Comparison of ENCODE assay signal across 8 mouse cellular contexts in genomic region chr9:56075901-56076620, GRCm38 (mm10). TPM values are rescaled to one million over a fixed set of nuclear protein-coding genes. Genes with fewer than 3 reads are reported as not detected.
DNase-seq lines count a peak whose midpoint lies in the region; ATAC-seq and TF ChIP-seq lines count a peak whose summit lies in the region.

No protein-coding gene starts in this region.

- H3K79me2 ChIP-seq in heart, adult 2 months (replicated peaks; ENCODE audit: control insufficient read depth, insufficient read depth, low read length), result no peaks in the 10 kb centered on the region

- DNase-seq in layer of hippocampus, postnatal 10 days (ENCODE audit: low spot score in 2 of 2), result peak; percentile 33
- no peak for DNase-seq in layer of hippocampus, adult 18-20 months (ENCODE audit: low spot score in 2 of 2)
- DNase-seq in heart, adult 2 months, result peak; percentile 42 to 55
- DNase-seq in kidney, adult 18-20 months, result peak; percentile 25
- peak; percentile 62 for DNase-seq in lung, postnatal 0 days (ENCODE audit: low spot score)
- DNase-seq in spleen, adult 18-20 months, result peak; percentile 49 to 51
- DNase-seq in cerebellum, adult 9-11 months, result no peak
- DNase-seq in urinary bladder, postnatal 36 days (ENCODE audit: low spot score in 2 of 2), result no peak

- H3K4me3 ChIP-seq in heart, adult 2 months, result no peak overlapping the region
- no peak overlapping the region for H3K4me3 ChIP-seq in lung, postnatal 0 days (ENCODE audit: low read depth, low read length)

- no peak overlapping the region for H3K9ac ChIP-seq in heart, adult 2 months (ENCODE audit: low read depth, low read length)
- no peak overlapping the region for H3K9ac ChIP-seq in lung, postnatal 0 days (replicated peaks; ENCODE audit: low read depth)

- no peak overlapping the region for H3K4me2 ChIP-seq in lung, postnatal 0 days (replicated peaks; ENCODE audit: low read depth, low read length)

- H3K36me3 ChIP-seq in heart, adult 2 months (ENCODE audit: control insufficient read depth, insufficient read depth, low read length), result no peaks in the 10 kb centered on the region
- H3K36me3 ChIP-seq in lung, postnatal 0 days (ENCODE audit: insufficient read depth, low read length), result no peaks in the 10 kb centered on the region

- peaks cover 4% of the 10 kb centered on the region for H3K4me1 ChIP-seq in heart, adult 2 months (ENCODE audit: control insufficient read depth, insufficient read depth, low read length)
- H3K4me1 ChIP-seq in lung, postnatal 0 days (ENCODE audit: insufficient read depth, low read depth, low read length), result peaks cover 4% of the 10 kb centered on the region; the same call in 1 of the 2 replicates

- intact Hi-C loops in heart, adult 2 months (cut with DNase I), result no loop called here

- no peak for TF ChIP-seq POLR2A in heart, adult 2 months (IDR thresholded peaks at IDR 0.05; ENCODE audit: insufficient read depth, low read depth, low read length)

- TF ChIP-seq CTCF in heart, adult 2 months (IDR thresholded peaks at IDR 0.05), result no peak
- TF ChIP-seq CTCF in lung, postnatal 0 days (IDR thresholded peaks at IDR 0.05), result no peak

- H3K27ac ChIP-seq in heart, adult 2 months, result peak overlapping the region; percentile 56
- H3K27ac ChIP-seq in lung, postnatal 0 days (ENCODE audit: low read length), result peak overlapping the region; percentile 64

- TF ChIP-seq EP300 in heart, adult 2 months (IDR thresholded peaks at IDR 0.05; ENCODE audit: insufficient read depth, low read depth, low read length), result no peak
- TF ChIP-seq EP300 in lung, postnatal 0 days (IDR thresholded peaks at IDR 0.05), result no peak

- no peaks in the 10 kb centered on the region for H3K9me3 ChIP-seq in lung, postnatal 0 days (ENCODE audit: low read length)

- peak; percentile 53 for ATAC-seq in lung, postnatal 0 days

- no peaks in the 10 kb centered on the region for H3K27me3 ChIP-seq in heart, adult 2 months (ENCODE audit: control insufficient read depth, insufficient read depth, low read length)
- H3K27me3 ChIP-seq in lung, postnatal 0 days (replicated peaks; ENCODE audit: insufficient read depth, low read length), result no peaks in the 10 kb centered on the region

- 42% methylated on average over 7 of the region's 7 CpGs for WGBS in heart, adult 2 months
- WGBS in lung, postnatal 0 days, result 21% methylated on average over 7 of the region's 7 CpGs

RNA-seq across cellular contexts. Expression of gene Pstpip1, which starts 13.7 kb away (rescaled TPM):
- total RNA-seq in layer of hippocampus, postnatal 10 days (2021), result 1 to 10 TPM; 2.1 to 2.9 TPM
- total RNA-seq in layer of hippocampus, adult 18-20 months (2021), result 1 to 10 TPM; 2.6 to 3.0 TPM
- total RNA-seq in heart, adult 2 months (2021), result 1 to 10 TPM; 1.5 TPM
- polyA plus RNA-seq in heart, adult 2 months (2012; rRNA removed), result 2.8 and 4.0 TPM in 2 replicates
- polyA plus RNA-seq in lung, postnatal 0 days (2015; fragmentation: Nextera tagmentation; extraction: Ambion mirVana), result 2.3 and 2.8 TPM in 2 replicates

RNA-seq across cellular contexts. Expression of gene Rcn2, which starts 34.4 kb away (rescaled TPM):
- total RNA-seq in layer of hippocampus, postnatal 10 days (2021), result 100 to 1,000 TPM; 121 to 125 TPM
- total RNA-seq in layer of hippocampus, adult 18-20 months (2021), result 10 to 100 TPM; 96.5 to 97.5 TPM
- total RNA-seq in heart, adult 2 months (2021), result 10 to 100 TPM; 31.0 to 31.9 TPM
- 17.1 and 32.4 TPM in 2 replicates for polyA plus RNA-seq in heart, adult 2 months (2012; rRNA removed)
- 150 and 156 TPM in 2 replicates for polyA plus RNA-seq in lung, postnatal 0 days (2015; fragmentation: Nextera tagmentation; extraction: Ambion mirVana)

Comparison
In these comparisons a context has a peak if more than half of its experiments do, and no peak if none do; other contexts are left out.
1. DNase-seq: peak in layer of hippocampus, postnatal 10 days (2 of 2), heart, adult 2 months (2 of 2), kidney, adult 18-20 months (single experiment), lung, postnatal 0 days (single experiment) and spleen, adult 18-20 months (2 of 2); none in layer of hippocampus, adult 18-20 months (0 of 2), cerebellum, adult 9-11 months (single experiment) and urinary bladder, postnatal 36 days (0 of 2).